Mouse (Mus musculus) stomach, embryonic 14.5 days (tissue): ENCODE results near the gene Dnajb11. TPM values are rescaled to one million over a fixed set of nuclear protein-coding genes. Genes with fewer than 3 reads are reported as not detected.
A peak's percentile ranks its signal among the peaks of the same experiment; 100 is the strongest.

Experiments
- ATAC-seq: fragments of 200-750 bp; cut with Nextera tagmentation; 2 replicates; pipeline ENCODE4 v1.8.0; 2017; ENCODE audit warnings: low read depth, moderate TSS enrichment; ENCODE audit not compliant: insufficient number of reproducible peaks, insufficient read depth, low FRiP score
- H3K27ac ChIP-seq: fragments of 300-500 bp; sonication (generic); 2 replicates; pipeline ENCODE4 v1.5.1; 2014; ENCODE audit warnings: mild to moderate bottlenecking, low read length, moderate library complexity, mixed read lengths
- H3K27me3 ChIP-seq: fragments of 300-500 bp; sonication (generic); 2 replicates; pipeline ENCODE4 v1.6.1; 2014; ENCODE audit warnings: low read length, control low read depth, mixed read lengths; ENCODE audit not compliant: control insufficient read depth, insufficient read depth
- H3K36me3 ChIP-seq: fragments of 300-500 bp; sonication (generic); 2 replicates; pipeline ENCODE4 v1.6.1; 2014; ENCODE audit warnings: mild to moderate bottlenecking, control low read depth, low read length, moderate library complexity, mixed read lengths; ENCODE audit not compliant: control insufficient read depth, insufficient read depth
- H3K4me1 ChIP-seq: fragments of 300-500 bp; sonication (generic); 2 replicates; pipeline ENCODE4 v1.6.1; 2014; ENCODE audit warnings: low read length, control low read depth, mixed read lengths; ENCODE audit not compliant: control insufficient read depth, insufficient read depth
- H3K4me2 ChIP-seq: fragments of 300-500 bp; sonication (generic); replicated peaks from 2 replicates; pipeline ENCODE4 v1.6.1; 2014; ENCODE audit warnings: low read depth, low read length, control low read depth
- H3K4me3 ChIP-seq: fragments of 300-500 bp; sonication (generic); 2 replicates; pipeline ENCODE4 v1.5.1; 2014; ENCODE audit warnings: low read depth, low read length, control low read depth
- H3K9ac ChIP-seq: fragments of 300-500 bp; sonication (generic); replicated peaks from 2 replicates; pipeline ENCODE4 v1.6.1; 2014; ENCODE audit warnings: low read depth, mild to moderate bottlenecking, control low read depth, low read length, moderate library complexity, mixed read lengths
- H3K9me3 ChIP-seq: fragments of 300-500 bp; sonication (generic); 2 replicates; pipeline ENCODE4 v1.6.1; 2016; ENCODE audit warnings: low read depth, low read length, control low read depth; ENCODE audit not compliant: control insufficient read depth
- WGBS: fragments of 180-500 bp; shearing (Covaris S2); extraction: QIAGEN DNeasy Blood & Tissue Kit; methylation state at CpG from one replicate; pipeline ENCODE4 v1.1.7; 2014; 5-methylcytosine and 5-hydroxymethylcytosine counted together
- polyA plus RNA-seq: library from polyadenylated mRNA; unstranded; fragments of >200 nt; fragmentation: Nextera tagmentation; extraction: Ambion mirVana; gene quantifications from 2 replicates; pipeline ENCODE4 v1.2.1, GENCODE M21; 2014

Dnajb11 gene
- polyA plus RNA-seq, 1 experiment from 2014 or later, result 75.1 TPM

- no peaks in the 10 kb centered on the region for H3K4me1 ChIP-seq
Observed at GRCm38 (mm10) chr16:22919971-22920854, 62.6 kb downstream of the Dnajb11 start.

GRCm38 (mm10) chr16:22921761-22922160 lies 64.1 kb downstream of the Dnajb11 start:
- no peaks in the 10 kb centered on the region for H3K9me3 ChIP-seq
- no peak overlapping the region for H3K27ac ChIP-seq
- no peaks in the 10 kb centered on the region for H3K36me3 ChIP-seq
- WGBS, result 94% methylated on average over 5 of the region's 5 CpGs
- ATAC-seq, result no peak
- no peak overlapping the region for H3K4me2 ChIP-seq
- no peak overlapping the region for H3K4me3 ChIP-seq
- H3K27me3 ChIP-seq, result no peaks in the 10 kb centered on the region
- no peaks in the 10 kb centered on the region for H3K4me1 ChIP-seq
- H3K9ac ChIP-seq, result no peak overlapping the region

More at GRCm38 (mm10) chr16:22919971-22920854, 62.6 kb downstream of the Dnajb11 start:
- peak; percentile 69; the same call in 1 of the 2 replicates for ATAC-seq
- 36% methylated on average over 18 of the region's 18 CpGs for WGBS
- Histone ChIP-seq H3K27ac (no peak overlapping the region), H3K4me2 (no peak overlapping the region), H3K27me3 (no peaks in the 10 kb centered on the region), H3K4me3 (no peak overlapping the region), H3K36me3 (no peaks in the 10 kb centered on the region), H3K9ac (no peak overlapping the region), H3K9me3 (no peaks in the 10 kb centered on the region)

GRCm38 (mm10) chr16:22922433-22922832 lies 64.8 kb downstream of the Dnajb11 start:
- H3K36me3 ChIP-seq, result no peaks in the 10 kb centered on the region
- no peak overlapping the region for H3K4me2 ChIP-seq
- H3K9ac ChIP-seq, result no peak overlapping the region
- H3K4me1 ChIP-seq, result no peaks in the 10 kb centered on the region
- H3K4me3 ChIP-seq, result no peak overlapping the region
- no peak overlapping the region for H3K27ac ChIP-seq
- 70% methylated on average over 4 of the region's 4 CpGs for WGBS
- H3K9me3 ChIP-seq, result no peaks in the 10 kb centered on the region
- no peak for ATAC-seq
- H3K27me3 ChIP-seq, result no peaks in the 10 kb centered on the region

Other genes with a start within 250 kb of the Dnajb11 start
- gene Dgkg, start 200.6 kb upstream of the Dnajb11 start, polyA plus RNA-seq, result 1.5 and 1.8 TPM in 2 replicates
- gene Crygs, start 46.3 kb upstream of the Dnajb11 start, polyA plus RNA-seq, result not detected in 2 replicates
- 32.2 and 34.4 TPM in 2 replicates for gene Tbccd1, start 176 bp upstream of the Dnajb11 start, polyA plus RNA-seq
- gene Ahsg, start 33.4 kb downstream of the Dnajb11 start, polyA plus RNA-seq, result 0.21 and 1.3 TPM in 2 replicates
- gene Fetub, start 60.5 kb downstream of the Dnajb11 start, polyA plus RNA-seq, result 0.16 and 0.48 TPM in 2 replicates
- not detected in 2 replicates for gene Hrg, start 93.2 kb downstream of the Dnajb11 start, polyA plus RNA-seq
- gene Kng2, start 171.6 kb downstream of the Dnajb11 start, polyA plus RNA-seq, result not detected in 2 replicates
- 0.13 and 0.59 TPM in 2 replicates for gene Kng1, start 200.0 kb downstream of the Dnajb11 start, polyA plus RNA-seq
- gene Eif4a2, start 249.6 kb downstream of the Dnajb11 start, polyA plus RNA-seq, result 270 and 285 TPM in 2 replicates